Mouse (Mus musculus) embryonic facial prominence, embryonic 11.5 days (tissue): ENCODE measurements at regions not wholly inside any gene's neighbourhood (a gene's known extent, or its start where the extent isn't known, plus 50 kb on each side); places are given as distances from the start of the nearest gene placed in this dataset.

Source experiments
- ATAC-seq: fragments of 200-750 bp; cut with Nextera tagmentation; replicated peaks from 2 replicates; pipeline ENCODE4 v1.8.0; 2017; ENCODE audit warnings: low read depth; ENCODE audit not compliant: insufficient number of reproducible peaks, low FRiP score, low TSS enrichment
- DNase-seq: peaks from one replicate; pipeline ENCODE4 v3.0.0-alpha.2; 2015; ENCODE audit warnings: low spot score
- H3K27ac ChIP-seq: fragments of 300-500 bp; sonication (generic); replicated peaks from 2 replicates; pipeline ENCODE4 v1.5.1; 2014; ENCODE audit warnings: mild to moderate bottlenecking, low read depth, low read length, control low read depth
- H3K27me3 ChIP-seq: fragments of 300-500 bp; sonication (generic); 2 replicates; pipeline ENCODE4 v1.6.1; 2014; ENCODE audit warnings: mild to moderate bottlenecking, low read length, moderate library complexity, mixed read lengths; ENCODE audit not compliant: control insufficient read depth, insufficient read depth
- H3K36me3 ChIP-seq: fragments of 300-500 bp; sonication (generic); replicated peaks from 2 replicates; pipeline ENCODE4 v1.6.1; 2014; ENCODE audit warnings: low read depth, mild to moderate bottlenecking, low read length, moderate library complexity, mixed read lengths; ENCODE audit not compliant: control insufficient read depth, insufficient read depth
- H3K4me1 ChIP-seq: fragments of 300-500 bp; sonication (generic); 2 replicates; pipeline ENCODE4 v1.6.1; 2014; ENCODE audit warnings: low read length, mixed read lengths; ENCODE audit not compliant: control insufficient read depth, insufficient read depth
- H3K4me2 ChIP-seq: fragments of 300-500 bp; sonication (generic); 2 replicates; pipeline ENCODE4 v1.6.1; 2014; ENCODE audit warnings: low read depth, mild to moderate bottlenecking, control low read depth, low read length, moderate library complexity
- H3K4me3 ChIP-seq: fragments of 300-500 bp; sonication (generic); 2 replicates; pipeline ENCODE4 v1.5.1; 2014; ENCODE audit warnings: low read depth, low read length, control low read depth
- H3K9ac ChIP-seq: fragments of 300-500 bp; sonication (generic); replicated peaks from 2 replicates; pipeline ENCODE4 v1.6.1; 2014; ENCODE audit warnings: mild to moderate bottlenecking, control low read depth, low read length
- H3K9me3 ChIP-seq: fragments of 300-500 bp; sonication (generic); replicated peaks from 2 replicates; pipeline ENCODE4 v1.6.1; 2016; ENCODE audit warnings: mild to moderate bottlenecking, low read length, inconsistent platforms, mixed read lengths; ENCODE audit not compliant: control insufficient read depth
- WGBS: fragments of 180-500 bp; shearing (Covaris S2); extraction: QIAGEN DNeasy Blood & Tissue Kit; methylation state at CpG from one replicate; pipeline ENCODE4 v1.1.7; 2014; 5-methylcytosine and 5-hydroxymethylcytosine counted together

- Histone ChIP-seq H3K4me3 (no peak overlapping the region), H3K9ac (no peak overlapping the region), H3K27me3 (no peaks in the 10 kb centered on the region), H3K9me3 (no peaks in the 10 kb centered on the region), H3K36me3 (no peaks in the 10 kb centered on the region), H3K27ac (no peak overlapping the region), H3K4me2 (no peak overlapping the region), H3K4me1 (no peaks in the 10 kb centered on the region)
- DNase-seq (no peak), ATAC-seq (no peak)
- WGBS = 79% methylated on average over 2 of the region's 2 CpGs
These were observed 68.0 kb upstream of the Alkal2 start for GRCm38 (mm10) chr12:30816096-30816495.

GRCm38 (mm10) chr12:30831383-30831782 is 52.7 kb upstream of the Alkal2 start:
- Histone ChIP-seq H3K27me3 (no peaks in the 10 kb centered on the region), H3K9ac (no peak overlapping the region), H3K4me2 (no peak overlapping the region), H3K4me3 (no peak overlapping the region), H3K9me3 (no peaks in the 10 kb centered on the region), H3K4me1 (no peaks in the 10 kb centered on the region), H3K27ac (no peak overlapping the region), H3K36me3 (no peaks in the 10 kb centered on the region)
- DNase-seq (no peak), ATAC-seq (no peak)
- 89% methylated on average over 3 of the region's 3 CpGs for WGBS
